Mouse (Mus musculus): Measurements from ENCODE around the gene Sema3a.

DNA sequence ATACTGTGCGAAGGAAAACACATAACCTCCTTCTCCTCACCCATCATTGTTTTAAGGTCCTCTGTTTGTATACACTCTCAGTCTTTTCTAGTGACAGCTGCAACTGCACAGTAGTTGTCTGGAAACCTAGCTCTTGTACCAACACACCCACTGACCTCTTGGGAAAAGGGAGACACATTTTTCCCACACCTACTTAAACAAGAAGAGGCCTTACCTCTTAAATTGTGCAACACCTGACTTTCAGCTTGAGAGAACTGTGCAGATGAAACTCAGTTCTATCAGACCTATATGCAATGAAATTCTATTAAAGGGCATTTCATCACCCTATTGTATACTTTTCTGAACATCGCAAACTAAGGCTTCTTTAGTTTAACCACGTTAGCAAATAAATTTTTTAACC lies 262.5 kb downstream of the Sema3a start:
- TF ChIP-seq CTCF (IDR thresholded peaks at IDR 0.05; ENCODE audit: low read depth, low read length) (no peak), EP300 (IDR thresholded peaks at IDR 0.05; ENCODE audit: insufficient read depth, low read depth, low read length) (no peak), POLR2A (IDR thresholded peaks at IDR 0.05; ENCODE audit: insufficient read depth, low read length) (no peak)

Measured in ES-Bruce4 (cell line).